Mouse (Mus musculus) testis, adult 2 months (tissue): Measurements from ENCODE around the gene Anp32e. TPM values are rescaled to one million over a fixed set of nuclear protein-coding genes. Genes with fewer than 3 reads are reported as not detected.

ENCODE experiments used
- H3K27ac ChIP-seq: fragments of 200-500 bp; 2 replicates; pipeline ENCODE4 v1.5.1; 2012; ENCODE audit warnings: low read depth, low read length; ENCODE audit not compliant: control insufficient read depth, insufficient read depth
- H3K27me3 ChIP-seq: fragments of 200-500 bp; 2 replicates; pipeline ENCODE4 v1.6.1; 2012; ENCODE audit warnings: mild to moderate bottlenecking, low read length, moderate library complexity; ENCODE audit not compliant: control insufficient read depth, insufficient read depth
- H3K36me3 ChIP-seq: fragments of 200-500 bp; 2 replicates; pipeline ENCODE4 v1.6.1; 2012; ENCODE audit warnings: mild to moderate bottlenecking, low read length; ENCODE audit not compliant: control insufficient read depth, insufficient read depth
- H3K4me1 ChIP-seq: fragments of 200-500 bp; 2 replicates; pipeline ENCODE4 v1.6.1; 2012; ENCODE audit warnings: low read length; ENCODE audit not compliant: control insufficient read depth, insufficient read depth
- H3K4me3 ChIP-seq: fragments of 200-500 bp; 2 replicates; pipeline ENCODE4 v1.5.1; 2012; ENCODE audit warnings: low read depth, mild to moderate bottlenecking, low read length, moderate library complexity, mixed read lengths; ENCODE audit not compliant: control insufficient read depth
- CTCF ChIP-seq: fragments of 200-500 bp; IDR thresholded peaks from 2 replicates; pipeline ENCODE4 v1.5.1; 2012; ENCODE audit warnings: low read depth, mild to moderate bottlenecking, inconsistent platforms, low read length, moderate library complexity; ENCODE audit not compliant: control insufficient read depth, insufficient read depth, insufficient replicate concordance
- POLR2A ChIP-seq: fragments of 200-500 bp; IDR thresholded peaks from 2 replicates; pipeline ENCODE4 v1.6.1; 2012; ENCODE audit warnings: low read depth, mild to moderate bottlenecking, inconsistent platforms, low read length, moderate library complexity; ENCODE audit not compliant: control insufficient read depth
- polyA plus RNA-seq: library from polyadenylated mRNA; depleted of rRNA; stranded (reverse); fragments of >200 nt; gene quantifications from 2 replicates; pipeline ENCODE4 v1.2.3, GENCODE M21; 2012; rRNA removed

The Anp32e gene
- polyA plus RNA-seq, 1 experiment = 6.0 TPM

DNA sequence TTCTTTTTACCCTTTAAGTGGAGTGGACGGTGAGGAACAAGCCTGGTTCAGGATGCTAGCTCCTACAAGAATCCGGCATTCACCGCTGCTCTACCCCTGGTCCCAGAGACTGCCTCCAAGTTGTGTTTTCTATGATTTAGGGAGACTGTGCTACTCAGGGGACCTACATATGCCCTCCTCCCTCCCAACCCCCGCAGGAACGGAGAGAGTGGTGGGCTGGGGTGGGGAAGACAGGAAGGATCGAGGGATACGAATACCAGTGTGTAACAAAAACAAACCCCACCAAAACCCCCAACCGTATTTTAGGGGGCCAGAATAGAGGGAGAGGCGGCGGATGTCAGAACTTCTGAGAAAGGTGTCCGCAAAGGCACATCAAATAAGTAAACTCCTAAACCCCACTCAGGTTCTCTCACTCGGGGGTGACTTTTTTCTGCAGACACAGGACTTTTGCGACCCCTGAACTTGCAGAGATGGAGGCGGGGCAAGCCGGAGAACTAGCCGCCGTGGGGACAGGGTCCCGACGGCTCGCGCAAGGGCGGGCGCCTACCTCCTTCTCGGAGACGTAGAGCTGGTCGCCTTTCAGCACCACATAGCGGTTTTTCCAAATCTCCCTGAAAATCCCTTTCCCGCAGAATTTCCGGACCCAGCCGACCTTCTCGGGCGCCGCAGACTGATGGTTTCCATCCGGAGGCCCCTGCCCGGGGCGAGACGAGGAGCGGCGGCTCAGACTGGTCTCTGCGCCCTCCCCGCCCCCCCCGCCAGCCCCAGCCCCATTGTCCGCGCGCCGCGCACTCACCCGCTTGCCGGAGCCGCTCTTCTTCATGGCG is 66.1 kb downstream of the Anp32e start:
- H3K4me3 ChIP-seq = peak overlapping the region; percentile 86
- TF ChIP-seq CTCF = no peak
- no peak for TF ChIP-seq POLR2A
- H3K27ac ChIP-seq = peak overlapping the region; percentile 75
- H3K4me1 ChIP-seq = peaks cover 6% of the 10 kb centered on the region
- H3K27me3 ChIP-seq = no peaks in the 10 kb centered on the region
- H3K36me3 ChIP-seq = no peaks in the 10 kb centered on the region

DNA sequence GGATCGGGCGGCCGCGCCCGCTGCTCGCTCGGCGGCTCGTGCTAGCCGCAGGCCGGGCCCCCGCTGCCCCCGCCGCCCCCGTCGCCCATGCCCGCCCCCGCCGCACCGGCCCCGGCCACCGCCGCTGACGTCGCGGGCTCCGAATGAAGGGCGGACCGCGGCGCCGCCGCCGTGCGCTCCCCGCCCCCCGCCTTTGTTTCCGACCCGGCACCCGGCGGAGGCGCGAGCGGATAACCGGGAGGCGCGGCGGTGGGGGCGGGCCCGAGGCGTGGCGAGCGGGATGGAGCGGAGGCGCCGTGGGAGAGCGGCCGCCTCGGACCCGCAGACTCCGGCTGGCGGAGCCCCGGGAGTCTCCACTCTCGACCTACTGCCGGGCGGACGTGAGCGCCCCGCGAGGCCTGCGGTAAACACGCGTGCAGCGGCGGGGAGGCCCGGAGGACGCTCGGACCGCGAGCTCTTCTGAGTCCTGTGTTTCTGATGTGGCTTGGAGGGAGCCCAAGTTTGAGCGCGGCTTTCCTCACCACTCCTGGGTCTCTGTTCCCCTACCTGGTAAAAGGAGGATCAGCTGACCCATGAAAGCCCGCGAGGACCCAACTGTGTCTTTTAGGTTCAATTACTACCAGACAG is 66.9 kb downstream of the Anp32e start, which contains the start of gene Plekho1:
Gene Plekho1 (minus strand): TSS at position 200 of the 627 bp plus-strand sequence.
- Histone ChIP-seq H3K4me3 (peak within 1 kb of the TSS; percentile 87), H3K36me3 (no peaks in the 10 kb centered on the region), H3K4me1 (peaks cover 6% of the 10 kb centered on the region), H3K27me3 (no peaks in the 10 kb centered on the region), H3K27ac (peak within 1 kb of the TSS; percentile 75)
- TF ChIP-seq CTCF = no peak
- no peak for TF ChIP-seq POLR2A

DNA sequence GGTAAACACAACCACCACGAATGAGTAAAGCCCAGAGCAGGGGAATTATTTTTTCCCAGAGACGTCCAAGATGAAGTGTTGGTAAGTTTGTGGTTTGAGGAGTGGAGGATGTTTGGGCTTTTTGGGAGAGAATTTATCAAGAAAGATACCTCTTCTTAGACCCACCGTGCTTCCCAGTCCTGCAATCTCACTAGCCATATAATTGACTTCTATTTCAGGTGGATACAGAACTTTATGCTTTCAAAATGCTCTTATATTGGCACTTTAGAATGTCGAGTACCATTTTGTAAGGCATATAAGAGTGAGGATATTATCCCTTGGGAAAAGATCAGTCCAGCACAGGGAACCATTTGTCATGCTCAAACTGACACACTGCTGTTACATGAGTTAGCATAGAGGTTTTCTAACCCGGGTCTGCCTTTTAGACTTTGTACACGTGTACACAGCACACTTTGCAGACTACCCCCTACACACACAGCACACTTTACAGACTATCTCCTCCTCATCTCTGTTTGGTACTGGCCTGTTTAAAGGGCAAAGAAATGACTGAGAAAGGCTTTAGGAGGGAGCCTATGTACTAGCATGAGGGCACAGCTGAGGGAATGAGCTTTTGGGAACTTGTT is 67.5 kb downstream of the Anp32e start:
- Histone ChIP-seq H3K27ac (no peak overlapping the region), H3K4me3 (peak overlapping the region; percentile 87; the same call in 1 of the 2 replicates), H3K36me3 (no peaks in the 10 kb centered on the region), H3K4me1 (peaks cover 6% of the 10 kb centered on the region), H3K27me3 (no peaks in the 10 kb centered on the region)
- TF ChIP-seq POLR2A (no peak), CTCF (no peak)

Other genes with a start within 250 kb of the Anp32e start
- gene Adamtsl4, start 241.3 kb upstream of the Anp32e start, polyA plus RNA-seq = 0.74 and 2.3 TPM in 2 replicates
- 26.7 and 37.2 TPM in 2 replicates for gene Ecm1, start 189.7 kb upstream of the Anp32e start, polyA plus RNA-seq
- gene Tars2, start 169.0 kb upstream of the Anp32e start, polyA plus RNA-seq = 24.7 and 25.7 TPM in 2 replicates
- gene Rprd2, start 110.4 kb upstream of the Anp32e start, polyA plus RNA-seq = 18.4 and 18.6 TPM in 2 replicates
- 14.9 and 15.5 TPM in 2 replicates for gene Prpf3, start 73.4 kb upstream of the Anp32e start, polyA plus RNA-seq
- gene Mrps21, start 57.7 kb upstream of the Anp32e start, polyA plus RNA-seq = 30.5 and 40.4 TPM in 2 replicates
- 16.2 and 16.5 TPM in 2 replicates for gene Ciart, start 47.0 kb upstream of the Anp32e start, polyA plus RNA-seq
- gene BC028528, start 37.2 kb upstream of the Anp32e start, polyA plus RNA-seq = 1.7 and 2.4 TPM in 2 replicates
- 14.9 and 17.6 TPM in 2 replicates for gene Aph1a, start 35.3 kb upstream of the Anp32e start, polyA plus RNA-seq
- gene Car14, start 24.6 kb upstream of the Anp32e start, polyA plus RNA-seq = 2.0 TPM in 2 replicates
- gene Plekho1, start 66.8 kb downstream of the Anp32e start, polyA plus RNA-seq = 43.8 and 55.7 TPM in 2 replicates
- 3.3 and 4.1 TPM in 2 replicates for gene Vps45, start 129.2 kb downstream of the Anp32e start, polyA plus RNA-seq
- gene Otud7b, start 175.3 kb downstream of the Anp32e start, polyA plus RNA-seq = 46.0 and 46.1 TPM in 2 replicates
- 0.93 and 1.1 TPM in 2 replicates for gene Mtmr11, start 232.8 kb downstream of the Anp32e start, polyA plus RNA-seq
- 141 and 143 TPM in 2 replicates for gene Sf3b4, start 243.1 kb downstream of the Anp32e start, polyA plus RNA-seq